Mouse (Mus musculus): Measurements from ENCODE around the gene Fgfr3.

DNA sequence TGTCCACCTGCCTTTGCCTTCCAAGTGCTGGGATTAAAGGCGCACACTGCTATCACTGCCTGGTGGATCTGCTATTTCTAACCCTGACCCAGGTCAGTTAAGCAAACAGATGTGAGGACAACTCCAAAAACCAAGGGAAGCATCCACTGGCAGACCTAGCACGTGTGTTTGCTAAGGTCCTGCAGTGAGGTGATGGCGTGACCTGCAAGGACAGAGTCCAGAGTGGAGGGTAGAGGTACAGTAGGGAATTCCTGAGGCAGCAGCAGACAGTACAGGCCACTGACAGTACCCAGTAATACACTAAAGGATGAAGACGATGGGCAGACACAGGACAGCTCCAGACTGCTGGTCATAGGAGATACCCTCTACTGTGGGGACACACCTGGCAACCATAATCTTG lies 19.1 kb downstream of the Fgfr3 start:
- TF ChIP-seq POLR2A (IDR thresholded peaks at IDR 0.05; ENCODE audit: low read depth, low read length) (no peak), CTCF (IDR thresholded peaks at IDR 0.05; ENCODE audit: extremely low read depth, insufficient read depth, insufficient read length, insufficient replicate concordance) (no peak)

Measured in spleen, adult 2 months (tissue).